Mouse (Mus musculus): ENCODE results near the gene Mgat4e. TPM values are rescaled to one million over a fixed set of nuclear protein-coding genes. Genes with fewer than 3 reads are reported as not detected.

Mgat4e gene
- total and polyA plus RNA-seq, 3 experiments, result 0.08 to 0.17 TPM; not detected in 1

DNA sequence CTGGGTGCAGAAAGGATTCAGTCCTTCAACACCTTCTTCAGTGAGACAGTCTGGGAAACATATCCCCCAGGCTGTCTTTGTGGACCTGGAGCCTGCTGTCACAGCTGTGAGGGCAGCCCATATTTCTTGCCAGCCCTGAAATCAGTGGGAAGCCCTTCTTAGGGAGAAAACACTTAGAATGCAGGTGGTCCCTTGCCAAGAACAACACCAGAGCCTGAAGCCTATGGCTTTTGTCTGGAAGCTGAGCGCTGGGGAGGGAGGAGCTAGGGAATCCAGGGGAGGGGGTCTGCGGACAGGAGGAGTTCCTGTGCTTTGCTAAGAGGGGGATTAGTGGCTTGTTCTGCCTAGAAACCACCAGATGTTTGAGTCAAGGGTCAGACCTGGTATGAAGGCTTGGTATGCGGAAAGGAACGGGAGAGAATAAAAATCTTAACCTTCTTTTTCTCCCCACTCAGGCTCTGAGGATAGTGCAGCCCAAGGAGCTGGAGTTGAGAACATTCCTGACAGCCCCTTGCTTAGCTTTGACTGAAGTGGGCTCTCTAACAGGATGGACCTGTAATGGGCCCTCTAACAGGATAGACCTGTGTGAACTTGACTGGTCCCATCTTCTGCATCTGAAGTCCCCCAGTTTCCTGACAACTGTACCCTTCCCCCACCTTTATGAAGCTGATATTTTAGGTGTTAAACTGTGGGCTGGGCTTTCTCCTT lies 32.8 kb downstream of the Mgat4e start:
- no peak for DNase-seq (ENCODE audit: low read depth, low spot score)
- Histone ChIP-seq H3K4me1 (ENCODE audit: control insufficient read depth in 1 of 2, insufficient read depth in 2 of 2, low read length in 2 of 2) (peaks cover 15 to 28% of the 10 kb centered on the region in 2 experiments), H3K79me2 (ENCODE audit: control insufficient read depth, insufficient read depth, low read length, poor library complexity) (no peaks in the 10 kb centered on the region), H3K4me3 (ENCODE audit: control insufficient read depth in 1 of 2, insufficient read depth in 1 of 2, low read depth in 2 of 2, low read length in 2 of 2) (no peak overlapping the region), H3K9me3 (replicated peaks; ENCODE audit: insufficient read depth, low read length) (no peaks in the 10 kb centered on the region), H3K9ac (ENCODE audit: control insufficient read depth, low read depth, low read length, poor library complexity, severe bottlenecking) (no peak overlapping the region), H3K27ac (ENCODE audit: control insufficient read depth, low read depth, low read length) (no peak overlapping the region), H3K27me3 (ENCODE audit: control insufficient read depth in 1 of 2, insufficient read depth in 2 of 2, low read length in 2 of 2) (no peaks in the 10 kb centered on the region), H3K36me3 (ENCODE audit: control insufficient read depth in 1 of 2, insufficient read depth in 2 of 2, low read length in 2 of 2) (peaks cover 0 to 20% of the 10 kb centered on the region in 2 experiments; a peak in 2 of 4 replicates)
- TF ChIP-seq GATA1 (IDR thresholded peaks at IDR 0.05; ENCODE audit: low read depth, low read length) (no peak), MAX (IDR thresholded peaks at IDR 0.05; ENCODE audit: low read length) (no peak), TBP (IDR thresholded peaks at IDR 0.05; ENCODE audit: low read depth, low read length) (no peak), BHLHE40 (IDR thresholded peaks at IDR 0.05; ENCODE audit: borderline replicate concordance, low read depth, low read length) (no peak), POLR2AphosphoS2 (IDR thresholded peaks at IDR 0.05; ENCODE audit: low read length) (no peak), NELFE (IDR thresholded peaks at IDR 0.05; ENCODE audit: low read depth, low read length) (no peak), MEF2A (IDR thresholded peaks at IDR 0.05; ENCODE audit: extremely low read depth, insufficient replicate concordance, low read depth, low read length, poor library complexity, severe bottlenecking) (no peak), USF2 (IDR thresholded peaks at IDR 0.05; ENCODE audit: borderline replicate concordance in 1 of 2, insufficient read depth in 1 of 2, low read depth in 1 of 2, low read length in 2 of 2) (no peak), GABPA (IDR thresholded peaks at IDR 0.05; ENCODE audit: low read depth, low read length) (no peak), MYB (IDR thresholded peaks at IDR 0.05; ENCODE audit: low read depth, low read length) (no peak), UBTF (IDR thresholded peaks at IDR 0.05; ENCODE audit: borderline replicate concordance, insufficient read depth, low read depth, low read length) (no peak), RCOR1 (IDR thresholded peaks at IDR 0.05; ENCODE audit: low read depth, low read length) (no peak), SIN3A (IDR thresholded peaks at IDR 0.05; ENCODE audit: low read length) (no peak), USF1 (IDR thresholded peaks at IDR 0.05; ENCODE audit: low read depth, low read length) (no peak), RAD21 (IDR thresholded peaks at IDR 0.05; ENCODE audit: low read depth, low read length) (no peak), ETS1 (IDR thresholded peaks at IDR 0.05; ENCODE audit: low read depth, low read length) (no peak), HCFC1 (IDR thresholded peaks at IDR 0.05; ENCODE audit: low read depth, low read length) (no peak)

DNA sequence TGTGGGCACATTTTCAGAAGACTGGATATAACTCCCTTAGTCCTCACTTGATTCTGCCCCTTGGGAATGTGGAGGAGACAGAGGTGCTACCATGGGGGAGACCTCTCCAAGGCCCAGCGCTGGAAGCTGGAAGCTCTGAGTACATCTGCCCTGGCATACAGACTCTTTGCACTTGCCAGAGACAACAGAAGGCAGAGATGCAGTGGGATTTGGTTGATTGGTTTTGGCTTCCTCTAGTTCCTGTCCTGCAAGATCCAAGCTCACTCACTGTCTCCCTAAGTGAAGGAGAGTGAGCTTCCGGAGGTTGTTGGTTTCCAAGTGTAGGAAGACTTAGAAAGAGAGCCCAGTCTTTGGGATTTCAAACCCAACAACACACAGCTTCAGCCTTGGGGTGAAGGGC lies 33.6 kb downstream of the Mgat4e start:
- peaks cover 13 to 28% of the 10 kb centered on the region in 2 experiments for H3K4me1 ChIP-seq (ENCODE audit: control insufficient read depth in 1 of 2, insufficient read depth in 2 of 2, low read length in 2 of 2)
- peaks cover 0 to 19% of the 10 kb centered on the region in 2 experiments; a peak in 2 of 4 replicates for H3K36me3 ChIP-seq (ENCODE audit: control insufficient read depth in 1 of 2, insufficient read depth in 2 of 2, low read length in 2 of 2)
- no peak overlapping the region for H3K4me3 ChIP-seq (ENCODE audit: control insufficient read depth in 1 of 2, insufficient read depth in 1 of 2, low read depth in 2 of 2, low read length in 2 of 2)
- H3K27ac ChIP-seq (ENCODE audit: control insufficient read depth, low read depth, low read length), result no peak overlapping the region
- H3K27me3 ChIP-seq (ENCODE audit: control insufficient read depth in 1 of 2, insufficient read depth in 2 of 2, low read length in 2 of 2), result no peaks in the 10 kb centered on the region
- no peak overlapping the region for H3K9ac ChIP-seq (ENCODE audit: control insufficient read depth, low read depth, low read length, poor library complexity, severe bottlenecking)
- no peaks in the 10 kb centered on the region for H3K9me3 ChIP-seq (replicated peaks; ENCODE audit: insufficient read depth, low read length)
- DNase-seq (ENCODE audit: low read depth, low spot score), result no peak
- TF ChIP-seq MAFK (IDR thresholded peaks at IDR 0.05; ENCODE audit: borderline replicate concordance, low read depth, low read length), result no peak
- TF ChIP-seq HCFC1 (IDR thresholded peaks at IDR 0.05; ENCODE audit: low read depth, low read length), result no peak
- no peak for TF ChIP-seq TCF12 (IDR thresholded peaks at IDR 0.05; ENCODE audit: low read depth, low read length)
- TF ChIP-seq USF1 (IDR thresholded peaks at IDR 0.05; ENCODE audit: low read depth, low read length), result no peak
- no peak for TF ChIP-seq TAL1 (IDR thresholded peaks at IDR 0.05; ENCODE audit: low read length)
- no peak for TF ChIP-seq ZKSCAN1 (IDR thresholded peaks at IDR 0.05; ENCODE audit: low read depth, low read length)
- TF ChIP-seq MYC (IDR thresholded peaks at IDR 0.05; ENCODE audit: low read depth, low read length), result no peak
- TF ChIP-seq RCOR1 (IDR thresholded peaks at IDR 0.05; ENCODE audit: low read depth, low read length), result no peak
- TF ChIP-seq MYB (IDR thresholded peaks at IDR 0.05; ENCODE audit: low read depth, low read length), result no peak
- no peak for TF ChIP-seq SMC3 (IDR thresholded peaks at IDR 0.05; ENCODE audit: low read depth, low read length)
- TF ChIP-seq POLR2A (IDR thresholded peaks at IDR 0.05; ENCODE audit: control insufficient read depth in 1 of 2, insufficient read depth in 1 of 2, low read depth in 1 of 2, low read length in 2 of 2, poor library complexity in 1 of 2), result no peak
- no peak for TF ChIP-seq E2F4 (IDR thresholded peaks at IDR 0.05; ENCODE audit: borderline replicate concordance, low read depth, low read length)
- no peaks in the 10 kb centered on the region for H3K79me2 ChIP-seq (ENCODE audit: control insufficient read depth, insufficient read depth, low read length, poor library complexity)

All from MEL (cell line).